Mouse (Mus musculus): ENCODE results near the gene Defb25.
"Not testable (repeated sequence)": the region's sequence is repeated elsewhere in the genome, so short reads cannot be mapped to it uniquely, and the experiment has no call there.

The Defb25 gene

GRCm38 (mm10) chr2:152622953-152623352 is at the start of gene Defb25:
Defb25 (minus strand) TSS chr2:152623053.
- DNase-seq = no peak

- no peak for DNase-seq
Observed at GRCm38 (mm10) chr2:152672166-152672565, 49.3 kb upstream of the Defb25 start.

GRCm38 (mm10) chr2:152671642-152671999 is 48.8 kb upstream of the Defb25 start:
- peak; percentile 66 to 77 for DNase-seq

DNA sequence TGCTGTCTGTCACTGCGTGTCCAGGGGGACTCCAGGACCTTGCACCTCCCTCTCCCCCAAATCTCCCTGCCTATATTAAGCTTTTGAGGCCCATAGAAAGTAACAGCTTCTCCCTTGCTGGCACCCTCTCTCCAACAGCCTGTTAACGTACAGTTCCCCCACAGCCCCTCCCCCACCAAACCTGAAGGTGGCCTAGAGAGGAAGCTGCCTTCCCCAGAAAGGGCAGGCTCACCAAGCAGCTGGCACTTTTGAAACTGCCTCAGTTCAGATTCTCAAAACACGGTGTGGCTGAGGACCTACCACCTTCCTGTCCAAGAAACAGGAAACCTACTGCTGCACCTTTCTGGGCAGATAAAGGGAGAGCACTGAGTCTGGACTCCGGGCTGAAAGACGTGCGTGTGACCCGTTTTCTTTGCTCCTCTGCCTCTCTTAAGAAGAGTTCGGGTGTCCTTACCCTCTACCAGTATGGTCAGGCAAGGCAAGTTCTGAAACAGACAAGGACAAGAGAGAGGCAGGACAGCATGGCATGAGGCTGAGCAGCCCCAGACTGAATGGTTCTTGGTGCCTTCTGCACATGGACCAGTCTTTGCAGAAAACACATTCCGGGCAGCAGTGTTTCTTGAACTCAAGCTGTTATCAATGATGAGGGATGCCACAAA is 48.3 kb upstream of the Defb25 start:
- DNase-seq = peak; percentile 52 to 53

GRCm38 (mm10) chr2:152669639-152670484 is 47.0 kb upstream of the Defb25 start:
- DNase-seq = peak; percentile 72 to 79

DNA sequence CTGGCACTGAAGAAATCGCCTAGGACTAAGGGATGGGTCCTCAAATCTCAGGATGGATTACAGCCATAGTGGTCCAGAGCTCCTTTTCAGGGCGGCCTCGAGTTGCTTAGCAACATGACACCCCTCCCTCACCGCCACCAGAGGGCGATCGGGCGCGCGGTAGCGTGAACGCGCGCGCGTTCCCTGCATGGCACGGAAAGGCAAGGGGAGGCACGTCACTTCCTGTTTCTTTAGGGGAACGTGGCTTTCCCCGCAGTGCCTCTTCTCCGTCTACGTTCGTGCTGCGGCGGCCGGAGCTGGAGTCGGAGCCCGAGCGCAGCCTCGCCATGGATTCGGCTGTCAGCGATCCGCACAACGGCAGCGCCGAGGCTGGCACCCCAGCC is 46.4 kb upstream of the Defb25 start, which contains the start of gene H13:
TSS of gene H13 (plus strand) at position 206 of the 383 bp plus-strand sequence.
- peak; percentile 92 to 95 for DNase-seq

DNA sequence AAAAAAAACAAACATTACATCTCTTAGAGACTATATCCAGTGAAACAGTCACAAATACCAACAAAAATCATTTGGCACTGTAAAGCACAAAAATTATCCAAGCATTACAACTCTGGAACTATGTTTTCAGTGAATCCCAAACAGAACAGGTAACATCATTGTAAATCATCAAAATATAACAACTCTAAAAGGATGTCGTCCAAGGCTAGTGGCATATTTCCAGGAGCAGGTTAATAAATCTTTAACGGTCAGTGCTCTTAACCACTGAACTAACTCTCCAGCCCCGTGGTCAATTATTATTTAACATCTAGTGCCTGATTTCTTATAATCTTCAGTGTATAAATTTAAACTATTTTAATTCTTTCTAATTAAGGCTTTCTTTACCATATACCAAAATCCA is 43.3 kb upstream of the Defb25 start:
- DNase-seq = not testable (repeated sequence)

GRCm38 (mm10) chr2:152661163-152661562 is 38.3 kb upstream of the Defb25 start:
- DNase-seq = no peak

DNA sequence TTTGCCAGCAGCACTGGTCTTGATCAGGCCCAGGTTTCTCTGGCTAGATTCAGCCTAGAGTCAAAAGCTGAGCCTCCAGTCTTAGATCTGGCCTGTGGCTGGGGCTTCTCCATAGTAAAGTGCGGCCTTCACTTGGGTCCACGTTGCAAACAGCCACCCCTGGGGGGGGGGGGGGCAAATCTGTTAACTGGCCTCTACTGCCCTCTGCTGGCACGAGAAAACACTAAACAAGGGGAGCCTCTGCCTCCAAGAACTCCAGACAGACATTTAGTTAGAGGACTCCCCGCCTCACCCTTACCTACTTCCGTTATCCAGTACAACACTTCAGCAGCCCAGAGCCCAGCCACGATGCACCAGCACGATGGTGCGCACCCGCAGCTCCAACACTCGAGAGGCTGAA is 34.5 kb upstream of the Defb25 start:
- DNase-seq = peak; percentile 64 to 65

- no peak for DNase-seq
Observed at GRCm38 (mm10) chr2:152653874-152654715, 31.2 kb upstream of the Defb25 start.

DNA sequence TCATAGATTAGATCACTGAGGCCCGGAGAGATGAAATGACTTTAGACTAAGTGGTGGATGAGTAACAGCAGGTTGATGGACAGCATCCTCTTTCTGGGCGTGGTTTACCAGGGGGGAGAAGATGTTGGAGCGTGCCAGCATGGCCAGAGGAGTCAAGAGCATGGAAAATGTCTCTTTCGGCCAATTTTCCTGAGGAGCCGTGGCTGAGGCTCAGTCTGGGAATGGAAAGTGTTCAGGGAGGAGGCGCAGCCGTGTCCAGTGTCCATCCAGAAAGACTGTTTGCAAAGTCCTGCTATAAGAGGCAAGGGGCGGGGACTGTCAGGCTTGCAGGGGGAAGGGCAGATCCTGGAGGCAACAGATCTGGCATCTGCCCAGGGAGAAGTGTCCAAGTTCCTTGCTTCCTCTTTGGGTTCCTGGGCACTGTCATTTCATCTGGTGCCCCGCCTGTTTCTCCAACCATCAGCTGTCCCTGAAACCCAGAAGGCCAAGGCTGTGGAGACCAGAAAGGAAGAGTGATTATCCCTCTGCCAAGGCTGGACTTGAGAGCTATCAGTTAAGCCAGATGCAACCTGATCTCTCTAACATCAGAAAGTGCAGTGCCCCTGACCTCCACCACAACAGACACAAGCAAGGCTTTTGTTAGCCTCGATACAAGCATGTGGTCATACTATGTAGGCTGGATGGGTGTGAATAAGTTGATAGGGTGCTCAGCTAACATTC is 30.2 kb upstream of the Defb25 start:
- DNase-seq = peak; percentile 68 to 76

DNA sequence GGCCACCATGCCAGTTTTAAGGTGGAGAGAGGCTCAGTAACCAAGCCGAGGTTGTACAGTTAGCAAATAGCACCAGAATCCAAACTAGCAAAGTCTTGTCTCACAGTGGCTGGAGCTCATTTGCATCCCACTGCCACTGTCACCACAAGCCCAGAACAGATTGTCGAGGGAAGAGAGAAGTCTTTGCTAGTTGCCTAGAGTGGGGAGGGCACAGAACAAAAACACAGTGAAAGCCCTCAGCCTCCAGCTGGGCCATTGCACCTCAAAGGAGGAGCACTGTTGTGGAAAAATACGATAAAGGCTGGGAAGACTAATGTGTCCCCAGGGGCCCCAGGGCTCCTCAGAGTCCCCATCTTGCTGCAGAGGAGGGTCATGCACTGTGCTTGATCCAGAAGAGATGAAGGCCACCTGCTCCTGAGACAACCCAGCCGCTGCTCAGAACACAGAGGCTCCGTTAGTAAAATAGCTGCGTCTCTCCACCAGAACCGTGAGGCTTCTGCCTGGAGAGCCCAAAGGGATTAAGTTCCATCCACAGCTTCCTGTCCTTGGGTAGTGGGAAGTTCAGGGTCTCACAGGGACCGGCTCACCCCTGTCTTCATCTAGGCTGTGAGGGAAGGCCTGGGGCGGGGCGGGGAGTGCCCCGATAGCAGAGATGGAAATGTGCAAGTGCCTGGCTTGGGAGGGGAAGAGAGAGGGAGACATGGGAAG is 16.7 kb upstream of the Defb25 start:
- DNase-seq = peak; percentile 82 to 87

- DNase-seq = peak in 1 of 2 experiments; percentile 49
Observed at GRCm38 (mm10) chr2:152638865-152639264, 16.0 kb upstream of the Defb25 start.

DNA sequence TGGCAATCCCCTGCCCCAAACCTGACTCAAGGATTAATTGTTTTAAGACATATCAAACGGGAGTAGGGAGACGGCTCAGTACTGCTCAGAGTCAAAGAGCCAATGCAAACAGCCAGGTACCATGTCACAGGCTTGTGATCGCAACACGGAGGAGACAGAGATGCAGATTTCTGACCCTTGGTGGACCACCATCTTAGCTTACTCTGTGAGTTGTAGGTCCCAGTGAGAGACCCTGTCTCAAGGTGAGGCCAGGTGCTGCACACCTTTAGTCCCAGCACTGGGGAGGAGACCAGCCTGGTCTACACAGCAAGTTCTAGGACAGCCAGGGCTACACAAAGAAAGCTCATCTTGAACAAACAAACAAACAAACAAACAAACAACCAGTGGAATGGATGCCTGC is 14.5 kb upstream of the Defb25 start:
- DNase-seq = no peak

DNA sequence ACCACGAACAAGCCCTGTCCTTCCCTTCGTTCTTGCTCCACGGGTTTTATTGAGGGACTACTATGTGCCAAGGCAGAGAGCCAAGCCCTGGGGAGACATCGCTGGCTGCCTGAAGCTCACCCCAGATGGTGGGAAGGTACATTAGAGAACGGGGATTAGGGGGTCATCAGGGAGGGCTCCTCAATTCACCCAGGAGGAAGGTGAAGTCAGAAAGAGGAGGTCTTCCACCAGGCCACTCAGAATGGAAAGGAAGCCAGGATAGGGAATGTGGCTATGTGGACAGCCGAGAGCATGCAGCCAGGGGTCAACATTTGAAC is 14.1 kb upstream of the Defb25 start:
- no peak for DNase-seq

GRCm38 (mm10) chr2:152636246-152637005 is 13.6 kb upstream of the Defb25 start:
- peak; percentile 87 to 92 for DNase-seq

DNA sequence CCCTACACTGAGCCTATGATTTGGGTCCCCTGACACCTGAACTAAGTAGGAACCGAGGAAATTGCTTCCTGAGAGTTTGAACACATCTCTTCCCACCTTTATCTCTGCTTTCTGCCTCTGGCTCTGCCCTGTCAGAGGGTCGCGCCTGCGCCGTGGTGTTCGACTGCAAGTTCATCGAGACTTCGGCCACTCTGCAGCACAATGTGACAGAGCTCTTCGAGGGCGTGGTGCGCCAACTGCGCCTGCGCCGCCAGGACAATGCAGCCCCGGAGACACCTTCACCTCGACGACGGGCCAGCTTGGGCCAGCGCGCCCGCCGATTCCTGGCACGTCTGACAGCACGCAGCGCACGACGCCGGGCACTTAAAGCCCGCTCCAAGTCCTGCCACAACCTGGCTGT is 11.5 kb upstream of the Defb25 start:
- DNase-seq = no peak

DNA sequence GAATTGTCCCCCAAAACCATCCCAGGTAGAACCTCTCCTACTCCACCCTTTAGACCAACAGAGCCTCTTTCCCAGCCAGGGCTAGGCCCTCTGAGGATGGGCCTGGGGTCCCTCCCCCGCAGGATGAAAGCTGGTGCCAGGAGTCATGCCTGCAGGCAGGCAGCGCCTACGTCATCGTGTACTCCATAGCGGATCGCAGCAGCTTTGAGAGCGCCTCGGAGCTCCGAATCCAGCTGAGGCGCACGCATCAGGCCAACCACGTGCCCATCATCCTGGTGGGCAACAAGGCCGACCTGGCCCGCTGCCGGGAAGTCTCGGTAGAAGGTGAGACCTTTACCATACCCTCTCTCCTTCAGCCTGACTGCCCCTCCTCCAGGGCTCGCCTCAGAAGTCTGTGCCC is 10.5 kb upstream of the Defb25 start:
- DNase-seq = peak; percentile 54 to 62

DNA sequence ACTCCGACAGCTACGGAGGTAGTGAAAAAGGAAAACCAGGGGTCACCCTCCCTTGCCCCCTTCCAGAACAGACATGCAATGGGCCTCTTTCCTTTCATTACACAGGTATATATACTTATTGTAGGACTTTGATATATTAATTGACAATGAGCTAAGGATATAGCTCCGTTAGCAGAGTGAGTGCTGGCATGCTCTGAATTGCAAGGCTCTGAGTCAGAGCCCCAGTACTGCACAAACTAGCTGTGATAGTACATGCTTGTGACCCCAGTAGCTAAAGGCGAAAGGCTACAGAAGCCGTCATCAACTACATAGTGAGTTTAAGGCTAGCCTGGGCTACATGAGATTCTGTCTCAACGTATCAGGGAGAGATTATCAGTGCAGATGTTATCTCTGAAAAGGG is 7.1 kb upstream of the Defb25 start:
- DNase-seq = no peak

DNA sequence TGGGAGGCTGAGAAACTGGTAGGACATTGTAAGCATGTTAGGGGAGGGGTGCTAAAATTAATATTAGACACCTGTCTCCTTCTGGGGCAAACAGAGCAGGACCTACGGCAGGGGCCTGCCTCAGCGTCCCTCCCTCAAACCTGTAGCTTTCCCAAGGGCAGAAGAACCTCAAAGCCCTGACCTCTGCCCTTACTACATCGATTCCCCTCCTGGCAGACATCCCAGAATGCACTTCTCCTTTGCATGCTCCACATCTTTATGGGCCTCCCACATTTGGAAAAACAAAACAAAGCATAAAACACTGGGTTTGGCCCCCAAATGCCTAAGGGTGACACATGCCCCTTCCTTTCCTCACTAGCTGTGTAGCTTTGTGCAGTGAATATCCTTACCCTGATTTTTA is 6.4 kb upstream of the Defb25 start:
- no peak for DNase-seq

GRCm38 (mm10) chr2:152628066-152628465 is 5.2 kb upstream of the Defb25 start:
- DNase-seq = peak; percentile 52 to 67

Data from kidney, postnatal 4 days (tissue).